Mouse (Mus musculus) stomach, postnatal 0 days (tissue): ENCODE measurements around the gene Gzmn.

Experiments
- CTCF ChIP-seq: IDR thresholded peaks from 2 replicates; pipeline ENCODE4 v1.5.1; 2016; ENCODE audit warnings: antibody characterized with exemption, low read depth, mild to moderate bottlenecking, moderate library complexity
- EP300 ChIP-seq: optimal IDR thresholded peaks from 2 replicates; pipeline ENCODE3; 2016; ENCODE audit warnings: antibody characterized with exemption

DNA sequence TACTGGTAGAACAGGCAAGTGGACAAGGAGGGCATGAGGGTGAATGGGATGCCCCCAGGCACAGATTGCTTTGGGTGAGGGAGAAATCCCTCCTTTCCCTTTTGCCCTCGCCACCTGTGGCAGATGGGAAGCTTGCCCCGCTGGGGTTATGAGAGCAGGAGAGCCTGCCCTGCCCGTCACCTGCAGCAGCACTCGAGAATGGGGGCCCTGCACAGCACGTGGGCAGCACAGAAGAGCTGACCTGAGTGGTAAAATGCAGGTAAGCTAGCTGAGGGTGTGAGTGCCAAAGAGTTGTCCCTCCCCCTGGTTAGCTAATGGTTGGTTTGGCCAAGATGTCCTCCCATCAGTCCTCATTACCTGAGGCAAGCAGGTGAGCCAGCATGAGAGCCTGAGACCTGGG lies 12.1 kb upstream of the Gzmn start:
- no peak for TF ChIP-seq CTCF
- no peak for TF ChIP-seq EP300
